9 mouse cellular contexts compared by ENCODE assay signal in the genomic region with DNA sequence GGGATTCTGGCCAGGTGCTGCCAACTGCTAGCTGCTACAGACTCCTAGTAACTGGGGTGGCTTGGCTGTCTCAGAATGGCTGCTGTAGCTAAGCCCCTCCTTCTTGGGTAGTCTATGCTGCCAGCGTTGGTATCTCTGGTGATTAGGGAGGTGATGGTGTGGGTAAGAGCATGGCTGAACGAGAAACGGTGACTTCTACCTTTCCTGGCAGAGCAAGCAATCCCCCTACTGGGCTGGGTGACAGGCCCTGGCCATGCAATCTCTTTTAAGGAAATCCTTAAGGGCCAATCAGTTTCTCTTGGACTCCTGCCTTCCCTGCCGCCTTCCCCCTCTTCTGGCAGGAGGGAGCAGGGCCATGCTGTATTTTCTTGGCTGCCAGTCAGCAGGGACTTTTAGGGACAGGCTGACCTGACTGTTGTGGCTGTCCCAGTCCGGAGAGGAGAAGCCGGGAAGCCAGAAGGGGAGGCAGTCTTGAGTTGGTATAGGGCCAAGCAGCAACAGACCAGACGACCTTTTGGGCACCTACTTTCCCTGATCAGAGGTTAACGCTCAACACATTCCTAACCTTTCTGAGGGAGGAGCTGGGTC.
DNase-seq lines count a peak whose midpoint lies in the region; ATAC-seq and TF ChIP-seq lines count a peak whose summit lies in the region.
"Had no signal": no experiment of that assay in that cellular context is flagged by ENCODE, and none has a peak within 500 bp of the region (broad histone marks: within the 10 kb centered on the region; RNA-seq: fewer than 3 reads in every experiment).

No protein-coding gene starts in this region.

- no peaks in the 10 kb centered on the region for H3K36me3 ChIP-seq in hindbrain, embryonic 12.5 days
- H3K36me3 ChIP-seq in stomach, postnatal 0 days (ENCODE audit: control insufficient read depth, insufficient read depth, low read length), result no peaks in the 10 kb centered on the region

- peak overlapping the region; percentile 90 for H3K4me3 ChIP-seq in bone marrow macrophage, adult 2 months (ENCODE audit: insufficient read depth, low read length)
- H3K4me3 ChIP-seq in hindbrain, embryonic 12.5 days, result 0 out of 2 replicates have a peak overlapping the region, but pooled peaks have one; percentile 55
- H3K4me3 ChIP-seq in stomach, postnatal 0 days (ENCODE audit: low read depth, low read length), result peak overlapping the region; percentile 56

- TF ChIP-seq CTCF in bone marrow macrophage, adult 2 months (IDR thresholded peaks at IDR 0.05; ENCODE audit: low read depth, low read length), result no peak
- TF ChIP-seq CTCF in stomach, postnatal 0 days (IDR thresholded peaks at IDR 0.05; ENCODE audit: low read depth), result peak; percentile 47; the same call in 1 of the 2 replicates

- no peak for TF ChIP-seq EP300 in stomach, postnatal 0 days (optimal IDR thresholded peaks at IDR 0.05)

- no peak for TF ChIP-seq POLR2A in bone marrow macrophage, adult 2 months (IDR thresholded peaks at IDR 0.05; ENCODE audit: borderline replicate concordance, low read depth, low read length)

- H3K27me3 ChIP-seq in hindbrain, embryonic 12.5 days, result peaks cover 29% of the 10 kb centered on the region
- no peaks in the 10 kb centered on the region for H3K27me3 ChIP-seq in stomach, postnatal 0 days (ENCODE audit: control insufficient read depth, insufficient read depth, low read length)

- peak; percentile 5 for DNase-seq in A20 (ENCODE audit: low read depth, low spot score)
- peak; percentile 61 to 62 for DNase-seq in frontal cortex, postnatal 10 days (ENCODE audit: low spot score in 2 of 2)
- peak; percentile 67 to 76 for DNase-seq in layer of hippocampus, postnatal 10 days (ENCODE audit: low spot score in 2 of 2)
- peak; percentile 83 for DNase-seq in lung, postnatal 36 days
- peak; percentile 44 for DNase-seq in stomach, postnatal 0 days (ENCODE audit: low spot score)
- DNase-seq in thymus, postnatal 36 days, result no peak

- peak overlapping the region; percentile 64 for H3K27ac ChIP-seq in bone marrow macrophage, adult 2 months (ENCODE audit: insufficient read depth, low read depth, low read length)
- H3K27ac ChIP-seq in hindbrain, embryonic 12.5 days, result no peak overlapping the region
- peak overlapping the region; percentile 69 for H3K27ac ChIP-seq in stomach, postnatal 0 days (replicated peaks)
- H3K27ac ChIP-seq: liver, embryonic 14.5 days had no signal

- no peak for ATAC-seq in hindbrain, embryonic 12.5 days (ENCODE audit: low FRiP score)
- ATAC-seq in stomach, postnatal 0 days (ENCODE audit: low FRiP score, low TSS enrichment), result no peak

- H3K4me1 ChIP-seq in bone marrow macrophage, adult 2 months (ENCODE audit: control insufficient read depth, insufficient read depth, low read length), result peaks cover 39% of the 10 kb centered on the region
- peaks cover 44% of the 10 kb centered on the region for H3K4me1 ChIP-seq in hindbrain, embryonic 12.5 days
- H3K4me1 ChIP-seq in stomach, postnatal 0 days (replicated peaks; ENCODE audit: control insufficient read depth, insufficient read depth), result 0 out of 2 replicates have a peak, but pooled peaks cover 8% of the 10 kb centered on the region

- no peaks in the 10 kb centered on the region for H3K9me3 ChIP-seq in hindbrain, embryonic 12.5 days (replicated peaks)
- no peaks in the 10 kb centered on the region for H3K9me3 ChIP-seq in stomach, postnatal 0 days (ENCODE audit: control insufficient read depth, low read length)

- no peak overlapping the region for H3K9ac ChIP-seq in hindbrain, embryonic 12.5 days
- peak overlapping the region; percentile 62 for H3K9ac ChIP-seq in stomach, postnatal 0 days (ENCODE audit: low read length)
- H3K9ac ChIP-seq: liver, embryonic 14.5 days had no signal

- 29% methylated on average over 8 of the region's 8 CpGs for WGBS in hindbrain, embryonic 12.5 days
- WGBS in stomach, postnatal 0 days, result 10% methylated on average over 8 of the region's 8 CpGs

- peak overlapping the region; percentile 99 for H3K4me2 ChIP-seq in hindbrain, embryonic 12.5 days (replicated peaks)
- H3K4me2 ChIP-seq in stomach, postnatal 0 days (replicated peaks; ENCODE audit: low read depth), result peak overlapping the region; percentile 90

Comparison
In these comparisons a context has a peak if more than half of its experiments do, and no peak if none do; other contexts are left out.
1. DNase-seq: peak in A20 (single experiment), frontal cortex, postnatal 10 days (2 of 2), layer of hippocampus, postnatal 10 days (2 of 2), lung, postnatal 36 days (single experiment) and stomach, postnatal 0 days (single experiment); none in thymus, postnatal 36 days (0 of 2).
2. Peak in every context shown above with its lines, with median percentiles within 50 percentile points of each other: H3K4me3 ChIP-seq.